Mouse (Mus musculus): Measurements from ENCODE around the gene Gm973. TPM values are rescaled to one million over a fixed set of nuclear protein-coding genes. Genes with fewer than 3 reads are reported as not detected.

Gene Gm973
- polyA plus RNA-seq, 2 experiments from 2014 or later = not detected

DNA sequence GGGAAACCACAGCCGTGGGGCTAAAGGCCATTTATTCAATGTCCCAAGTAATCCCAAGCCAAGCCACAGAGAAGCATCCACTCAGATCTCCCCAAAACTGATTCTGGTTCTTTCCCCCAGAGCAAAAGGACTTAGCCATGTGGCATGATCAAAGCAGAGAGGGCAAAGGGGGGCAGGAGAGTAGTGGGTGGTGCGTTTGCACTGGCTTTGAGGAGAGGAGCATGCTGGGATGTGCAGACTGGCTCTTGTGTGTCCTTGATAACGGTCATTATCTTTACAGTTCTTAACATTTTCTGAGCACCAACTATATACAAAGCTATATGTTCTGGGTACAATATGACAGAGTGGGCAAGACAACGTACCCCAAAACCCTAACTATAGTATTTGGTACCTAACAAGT, 23.6 kb upstream of the Gm973 start:
- no peak for ATAC-seq

DNA sequence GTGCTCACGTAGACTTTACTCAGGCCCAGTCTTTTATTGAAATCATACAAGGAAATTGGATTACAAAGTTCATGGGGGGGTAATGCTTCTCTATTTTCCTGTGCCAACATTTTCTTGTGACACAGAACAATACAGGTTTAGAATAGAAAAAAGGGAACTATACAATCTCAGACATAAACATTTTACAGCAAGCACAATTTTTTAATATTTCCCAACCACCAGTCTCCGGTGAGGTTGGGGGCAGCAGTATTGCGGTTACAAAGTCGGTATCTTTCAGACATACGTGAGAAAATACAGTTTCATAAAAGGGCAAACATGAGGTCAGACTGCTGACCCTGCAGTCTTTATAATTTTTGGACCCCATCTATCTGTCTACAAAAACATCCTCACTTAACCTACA, 20.1 kb upstream of the Gm973 start:
- no peak for ATAC-seq

DNA sequence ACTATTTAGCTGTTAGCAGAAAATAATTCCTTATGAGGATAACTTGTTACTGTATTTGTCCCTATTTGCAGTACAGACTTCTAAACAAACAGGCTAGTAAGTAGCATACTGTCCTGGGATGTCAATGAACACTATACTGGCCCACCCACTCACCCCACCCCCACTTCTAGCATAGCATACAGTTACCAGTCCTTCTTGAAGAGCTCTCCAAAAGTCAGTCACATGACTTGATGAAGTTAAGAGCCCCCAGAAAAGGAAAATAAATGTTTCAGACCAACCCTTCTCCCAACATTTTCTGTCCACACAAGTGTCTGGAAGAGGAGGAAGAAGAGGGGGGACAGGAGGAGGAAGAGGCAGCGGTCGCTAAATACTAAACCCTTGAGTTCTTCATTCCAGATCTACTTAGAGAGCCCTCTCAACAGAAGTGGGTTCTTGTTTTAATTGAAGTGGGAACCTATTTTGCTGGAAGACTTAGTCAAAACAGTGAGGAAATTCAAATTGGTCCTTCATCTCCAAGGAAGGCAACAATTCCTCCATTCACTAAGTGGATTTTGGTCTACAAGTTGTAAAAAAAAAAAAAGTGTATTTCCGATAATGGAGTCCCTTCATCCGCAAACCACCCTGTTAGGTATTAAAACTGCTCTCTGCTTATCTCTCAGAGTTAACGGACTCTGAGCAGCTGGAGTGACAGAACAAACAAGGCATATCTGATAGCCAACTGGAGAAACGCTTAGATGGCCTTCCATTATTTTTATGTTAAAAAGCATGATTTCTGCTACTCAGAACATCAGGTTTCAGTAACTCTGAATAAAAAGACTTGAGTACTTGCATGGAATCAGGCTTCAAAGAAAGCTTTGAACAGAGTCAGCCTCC, 18.1 kb upstream of the Gm973 start:
- no peak for ATAC-seq

- no peak for ATAC-seq
Observed at GRCm38 (mm10) chr1:59499327-59499726, 16.7 kb upstream of the Gm973 start.

- no peak for ATAC-seq
Observed at GRCm38 (mm10) chr1:59502355-59502754, 13.7 kb upstream of the Gm973 start.

DNA sequence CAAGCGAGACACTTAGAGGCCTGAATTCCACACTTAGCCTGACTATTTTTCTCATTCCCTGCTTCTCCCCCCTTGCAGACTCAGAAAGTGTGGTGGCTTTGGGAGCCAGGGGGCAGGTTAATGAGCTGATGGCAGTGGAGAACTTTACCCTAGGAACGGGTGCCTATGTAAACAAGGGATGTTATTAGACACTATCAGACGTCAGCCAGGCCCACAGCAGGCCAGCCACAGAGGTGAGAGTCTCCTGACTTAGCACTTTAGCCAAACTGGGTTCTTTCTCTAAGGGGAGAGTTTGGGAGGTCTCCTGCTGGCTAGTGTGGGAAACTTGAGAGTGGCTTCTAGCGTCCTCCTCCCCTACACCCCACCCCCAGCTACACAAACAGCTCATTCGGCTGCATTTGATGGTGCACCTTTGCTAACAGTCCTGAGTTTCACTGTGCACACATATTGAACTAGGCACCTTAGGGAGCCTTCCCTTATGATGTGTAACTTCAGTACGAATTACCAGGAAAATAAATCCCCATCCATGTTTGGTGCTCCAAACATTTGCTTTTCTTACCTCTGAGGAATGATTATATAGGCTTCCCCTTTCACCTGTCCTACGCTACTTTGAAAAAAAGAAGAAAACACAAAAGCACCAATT, 12.3 kb upstream of the Gm973 start:
- ATAC-seq = no peak

GRCm38 (mm10) chr1:59504302-59504700, 11.8 kb upstream of the Gm973 start:
- ATAC-seq = no peak

GRCm38 (mm10) chr1:59508463-59509139, 7.5 kb upstream of the Gm973 start:
- ATAC-seq = no peak

DNA sequence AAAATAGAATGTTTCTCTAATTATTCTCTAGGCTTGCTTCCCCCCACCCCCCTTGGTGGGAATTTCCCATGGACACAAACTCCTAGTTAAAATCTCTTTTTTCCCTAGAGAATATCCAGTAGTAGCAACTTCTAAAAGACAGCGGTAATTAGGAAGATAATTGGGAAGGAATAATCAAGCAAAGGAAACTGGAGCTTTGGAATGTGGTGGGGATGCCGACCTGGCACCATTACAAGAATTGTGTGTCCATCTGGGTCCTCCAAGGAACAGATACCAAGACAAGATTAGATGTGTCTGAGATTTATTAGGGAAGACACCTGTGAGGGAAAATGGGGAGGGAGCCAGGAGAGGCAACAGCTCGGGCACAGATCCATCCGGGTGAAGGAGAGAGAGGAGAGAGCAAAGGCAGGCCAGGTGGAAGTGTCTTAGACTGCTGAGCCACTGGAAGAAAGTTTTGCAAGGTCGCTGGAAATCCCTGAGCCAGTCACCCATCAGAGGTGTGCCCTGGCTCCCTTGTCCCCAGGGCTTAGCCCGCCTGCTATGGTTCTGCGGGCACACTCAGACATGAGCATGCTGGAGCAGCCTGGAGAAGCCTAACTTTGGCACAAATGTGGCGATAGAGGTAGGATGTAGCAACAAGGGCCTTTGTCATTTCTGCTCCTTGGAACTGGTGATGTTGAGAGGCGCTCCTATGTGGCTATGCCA, 4.3 kb upstream of the Gm973 start:
- no peak for ATAC-seq

DNA sequence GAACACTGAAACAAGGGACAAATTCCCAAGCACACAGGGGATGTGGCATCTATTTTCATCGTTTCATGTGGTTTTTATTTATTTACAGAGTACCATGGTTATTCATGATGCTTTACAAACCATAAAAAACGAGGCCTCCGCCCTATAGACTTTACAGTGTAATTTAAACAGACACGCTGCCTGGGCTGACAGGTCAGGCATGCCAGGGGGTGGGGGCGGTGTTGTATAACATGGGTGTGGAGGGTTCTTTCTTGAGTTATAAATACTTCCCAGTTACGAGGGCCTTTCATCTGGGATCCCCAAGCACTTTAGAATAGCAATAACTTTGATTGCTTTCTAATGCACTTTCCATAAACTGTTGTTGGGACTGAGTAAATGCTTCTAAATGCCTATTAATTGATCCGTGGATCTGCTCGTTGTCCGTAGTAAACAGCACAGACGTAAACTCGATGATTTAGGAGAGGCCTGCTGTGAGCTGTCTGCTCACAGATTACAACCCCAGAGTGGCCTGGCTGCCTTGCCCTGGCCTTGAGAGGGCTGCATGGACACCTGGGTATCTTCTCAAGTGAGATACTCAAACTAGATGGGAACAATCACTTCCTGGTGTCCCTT, 4.3 kb downstream of the Gm973 start:
- ATAC-seq = no peak

DNA sequence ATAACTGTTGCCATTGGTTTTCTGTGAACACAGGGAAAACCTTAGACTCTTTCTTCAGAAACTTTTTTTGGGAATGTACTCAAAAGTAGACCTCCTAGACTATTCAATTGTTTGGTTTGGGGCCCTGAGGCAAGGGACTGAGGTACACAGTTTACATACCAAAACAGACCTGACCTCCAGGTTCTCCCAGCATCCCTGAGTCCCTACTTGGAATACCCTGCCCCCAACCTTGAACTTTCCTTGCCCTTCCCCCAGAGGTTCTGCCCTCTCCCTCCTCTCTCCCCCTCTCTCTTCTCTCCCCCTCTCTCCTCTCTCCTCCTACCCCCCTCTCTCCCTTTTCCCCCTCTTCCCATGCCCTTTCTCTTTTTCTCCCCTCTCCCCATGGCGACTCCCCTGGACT, 6.4 kb downstream of the Gm973 start:
- ATAC-seq = no peak

- no peak for ATAC-seq
Observed at GRCm38 (mm10) chr1:59523378-59523958, 7.4 kb downstream of the Gm973 start.

- no peak for ATAC-seq
Observed at GRCm38 (mm10) chr1:59524071-59524470, 8.0 kb downstream of the Gm973 start.

DNA sequence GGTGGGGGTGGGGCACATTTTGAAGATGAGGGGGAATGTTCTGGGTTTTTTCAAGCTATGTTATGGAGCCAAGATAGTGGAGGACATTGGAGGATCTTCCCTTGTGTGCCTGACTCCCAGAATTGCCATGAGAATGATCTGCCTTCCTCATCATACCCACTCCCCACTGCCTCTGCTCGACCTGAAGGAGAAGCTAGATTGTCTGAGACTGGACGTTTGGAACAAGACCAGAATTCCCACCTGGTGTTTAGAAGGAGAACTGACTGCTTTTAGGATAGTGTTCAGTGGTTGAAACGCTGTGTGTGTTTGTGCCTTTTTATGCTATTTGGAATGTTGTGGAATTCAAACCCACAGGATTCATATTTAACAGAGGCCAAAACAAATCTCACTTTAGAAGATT, 8.7 kb downstream of the Gm973 start:
- no peak for ATAC-seq

DNA sequence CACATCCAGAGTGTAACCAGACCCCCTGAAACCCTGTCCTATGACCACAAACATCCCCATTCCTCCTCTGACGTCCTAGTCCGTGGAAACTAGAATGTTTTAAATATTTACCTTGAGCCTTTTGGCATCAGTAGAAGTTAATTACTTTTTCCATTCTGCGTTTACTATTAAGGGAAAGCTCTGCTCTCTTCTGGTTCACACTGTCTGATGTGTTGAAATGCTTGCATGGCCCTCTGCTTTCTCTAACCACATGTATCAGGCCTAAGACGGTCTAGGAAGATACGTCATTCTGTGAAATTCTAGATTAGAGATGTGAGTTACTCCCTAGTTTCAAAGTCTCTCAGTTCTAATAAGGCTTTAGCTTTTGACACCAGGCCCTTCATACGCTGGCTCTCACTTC, 11.2 kb downstream of the Gm973 start:
- no peak for ATAC-seq

DNA sequence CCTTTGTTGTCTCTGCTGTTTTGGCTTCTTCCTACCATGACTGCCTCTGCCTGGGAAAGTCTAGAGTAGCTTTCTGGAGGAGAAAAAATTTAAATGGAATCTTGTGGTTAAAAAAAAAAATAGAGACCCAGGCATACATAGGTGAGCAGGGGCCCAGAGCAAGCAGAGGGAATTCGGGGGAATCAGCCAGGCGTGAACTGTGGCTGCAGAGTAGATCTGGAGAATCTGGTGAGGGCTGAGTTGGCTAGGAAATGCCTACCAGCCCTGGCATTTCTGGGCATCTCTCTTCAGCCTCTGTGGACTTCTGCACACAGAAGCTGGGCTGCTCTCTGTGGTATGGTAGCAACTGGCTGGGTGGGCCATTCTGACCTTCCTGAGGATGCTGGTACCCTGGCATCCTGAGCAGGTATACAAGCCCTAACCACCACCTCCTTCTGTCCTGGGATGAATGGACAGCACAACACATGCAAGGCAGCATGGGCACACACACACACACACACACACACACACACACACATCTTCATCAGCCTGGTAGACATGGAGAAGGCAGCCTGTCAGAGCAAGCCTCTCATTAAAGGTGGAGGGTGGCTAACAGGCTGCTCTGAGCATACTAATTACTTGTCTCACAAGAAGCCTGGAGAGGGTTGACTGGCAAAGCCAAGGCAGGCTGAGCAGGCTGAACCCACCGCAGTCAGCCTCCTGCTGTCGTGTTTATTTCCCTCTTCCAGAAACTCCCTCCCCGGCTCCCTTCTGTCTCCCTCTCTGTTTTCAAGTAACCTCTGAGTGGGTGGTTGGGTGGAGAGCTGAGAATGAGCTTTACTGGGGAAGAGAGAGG, 19.1 kb downstream of the Gm973 start:
- ATAC-seq = no peak

- no peak for ATAC-seq
Observed at GRCm38 (mm10) chr1:59538381-59538780, 22.3 kb downstream of the Gm973 start.

GRCm38 (mm10) chr1:59540537-59541148, 24.6 kb downstream of the Gm973 start:
- ATAC-seq = no peak

GRCm38 (mm10) chr1:59541271-59542020, 25.4 kb downstream of the Gm973 start:
- ATAC-seq = no peak

DNA sequence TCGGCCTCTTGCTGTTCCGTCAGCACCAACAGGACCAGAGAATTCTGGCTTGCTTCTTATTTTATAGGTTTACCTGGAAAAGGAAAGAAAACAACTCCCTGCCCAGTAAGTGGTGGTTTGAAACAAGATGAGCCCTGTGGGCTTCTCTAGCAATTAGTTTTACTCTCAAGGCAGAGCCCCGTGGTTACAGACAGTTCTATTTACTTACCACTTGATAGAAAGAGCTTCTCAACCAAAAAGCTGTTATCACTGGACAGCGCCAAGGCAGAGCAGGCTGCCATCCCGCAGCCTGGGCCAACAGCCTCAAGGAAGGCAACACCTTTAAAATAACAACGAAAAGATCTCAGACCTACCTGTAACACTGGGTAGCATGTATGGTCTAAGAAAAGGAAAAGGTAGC, 26.2 kb downstream of the Gm973 start:
- ATAC-seq = no peak
